Mouse (Mus musculus) CH12F3 (cell line): Measurements from ENCODE around the gene 4931423N10Rik.
"Not testable (repeated sequence)": the region's sequence is repeated elsewhere in the genome, so short reads cannot be mapped to it uniquely, and the experiment has no call there.

Experiments used
- in situ Hi-C: fragments of 300-500 bp; cut with MboI; formaldehyde crosslinking; loops from 2 replicates; pipeline ENCODE4 v1.14.3; 2020; ENCODE audit warnings: low sequenced_read_pairs

Gene 4931423N10Rik

GRCm38 (mm10) chr2:23207070-23207526 is at the start of gene 4931423N10Rik:
TSS of gene 4931423N10Rik (plus strand) at chr2:23207476.
- in situ Hi-C loops = no loop called here

- in situ Hi-C loops = no loop called here
Observed at GRCm38 (mm10) chr2:23172305-23172704, 35.0 kb upstream of the 4931423N10Rik start.

- in situ Hi-C loops = no loop called here
Observed at GRCm38 (mm10) chr2:23194366-23194765, 12.9 kb upstream of the 4931423N10Rik start.

- in situ Hi-C loops = no loop called here
Observed at GRCm38 (mm10) chr2:23201034-23201433, 6.2 kb upstream of the 4931423N10Rik start.

GRCm38 (mm10) chr2:23202900-23203670 is 4.2 kb upstream of the 4931423N10Rik start:
- in situ Hi-C loops = no loop called here

- in situ Hi-C loops = no loop called here
Observed at GRCm38 (mm10) chr2:23213661-23214060, 6.4 kb downstream of the 4931423N10Rik start.

- in situ Hi-C loops = no loop called here
Observed at GRCm38 (mm10) chr2:23225199-23225598, 17.9 kb downstream of the 4931423N10Rik start.

GRCm38 (mm10) chr2:23228463-23228862 is 21.2 kb downstream of the 4931423N10Rik start:
- in situ Hi-C loops = no loop called here

- in situ Hi-C loops = no loop called here
Observed at GRCm38 (mm10) chr2:23234065-23234773, 26.9 kb downstream of the 4931423N10Rik start.

GRCm38 (mm10) chr2:23290991-23291390 is 83.7 kb downstream of the 4931423N10Rik start:
- in situ Hi-C loops = not testable (repeated sequence)

- in situ Hi-C loops = no loop called here
Observed at GRCm38 (mm10) chr2:23314869-23315268, 107.6 kb downstream of the 4931423N10Rik start.
